Mouse (Mus musculus): Measurements from ENCODE around the gene Slc8a2. TPM values are rescaled to one million over a fixed set of nuclear protein-coding genes. Genes with fewer than 3 reads are reported as not detected.
A peak's percentile ranks its signal among the peaks of the same experiment; 100 is the strongest.

Gene Slc8a2
- polyA plus RNA-seq, 1 experiment from 2014 or later: 0.07 TPM

GRCm38 (mm10) chr7:16207076-16207475, 77.5 kb downstream of the Slc8a2 start:
- 81% methylated on average over 7 of the region's 7 CpGs for WGBS
- no peak overlapping the region for H3K9ac ChIP-seq (ENCODE audit: low read depth, low read length)
- H3K4me2 ChIP-seq: no peak overlapping the region
- ATAC-seq (replicated peaks; ENCODE audit: low FRiP score): no peak
- H3K4me1 ChIP-seq (replicated peaks; ENCODE audit: control insufficient read depth, insufficient read depth, low read length): no peaks in the 10 kb centered on the region
- DNase-seq (ENCODE audit: low spot score): no peak
- H3K36me3 ChIP-seq (ENCODE audit: control insufficient read depth, insufficient read depth, low read length): peaks cover 22% of the 10 kb centered on the region
- peak overlapping the region; percentile 19; the same call in 1 of the 2 replicates for H3K27ac ChIP-seq (ENCODE audit: low read depth, low read length)
- H3K4me3 ChIP-seq (ENCODE audit: low read depth, low read length): no peak overlapping the region
- no peaks in the 10 kb centered on the region for H3K27me3 ChIP-seq (replicated peaks; ENCODE audit: control insufficient read depth, insufficient read depth, low read length)
- H3K9me3 ChIP-seq (ENCODE audit: control insufficient read depth, low read length): no peaks in the 10 kb centered on the region

- H3K27me3 ChIP-seq (replicated peaks; ENCODE audit: control insufficient read depth, insufficient read depth, low read length): no peaks in the 10 kb centered on the region
- H3K4me2 ChIP-seq: no peak overlapping the region
- no peaks in the 10 kb centered on the region for H3K9me3 ChIP-seq (ENCODE audit: control insufficient read depth, low read length)
- H3K9ac ChIP-seq (ENCODE audit: low read depth, low read length): no peak overlapping the region
- WGBS: 80% methylated on average over 10 of the region's 10 CpGs
- H3K36me3 ChIP-seq (ENCODE audit: control insufficient read depth, insufficient read depth, low read length): peaks cover 22% of the 10 kb centered on the region
- DNase-seq (ENCODE audit: low spot score) (no peak), ATAC-seq (replicated peaks; ENCODE audit: low FRiP score) (no peak)
- H3K27ac ChIP-seq (ENCODE audit: low read depth, low read length): no peak overlapping the region
- H3K4me1 ChIP-seq (replicated peaks; ENCODE audit: control insufficient read depth, insufficient read depth, low read length): no peaks in the 10 kb centered on the region
- no peak overlapping the region for H3K4me3 ChIP-seq (ENCODE audit: low read depth, low read length)
Observed at GRCm38 (mm10) chr7:16207496-16207895, 77.9 kb downstream of the Slc8a2 start.

- Histone ChIP-seq H3K36me3 (ENCODE audit: control insufficient read depth, insufficient read depth, low read length) (peaks cover 21% of the 10 kb centered on the region; the same call in 1 of the 2 replicates), H3K9ac (ENCODE audit: low read depth, low read length) (no peak overlapping the region), H3K4me3 (ENCODE audit: low read depth, low read length) (no peak overlapping the region), H3K27ac (ENCODE audit: low read depth, low read length) (no peak overlapping the region), H3K4me1 (replicated peaks; ENCODE audit: control insufficient read depth, insufficient read depth, low read length) (no peaks in the 10 kb centered on the region), H3K9me3 (ENCODE audit: control insufficient read depth, low read length) (no peaks in the 10 kb centered on the region), H3K27me3 (replicated peaks; ENCODE audit: control insufficient read depth, insufficient read depth, low read length) (no peaks in the 10 kb centered on the region), H3K4me2 (no peak overlapping the region)
- 90% methylated on average over 21 of the region's 21 CpGs for WGBS
- no peak for ATAC-seq (replicated peaks; ENCODE audit: low FRiP score)
- no peak for DNase-seq (ENCODE audit: low spot score)
Observed at GRCm38 (mm10) chr7:16208781-16209665, 79.4 kb downstream of the Slc8a2 start.

Other genes with a start within 250 kb of the Slc8a2 start
- gene Crx, start 249.9 kb upstream of the Slc8a2 start, polyA plus RNA-seq (2014; fragmentation: Nextera tagmentation; extraction: Ambion mirVana): not detected in 2 replicates
- not detected in 2 replicates for gene Crxos, start 247.2 kb upstream of the Slc8a2 start, polyA plus RNA-seq (2014; fragmentation: Nextera tagmentation; extraction: Ambion mirVana)
- gene Selenow, start 207.4 kb upstream of the Slc8a2 start, polyA plus RNA-seq (2014; fragmentation: Nextera tagmentation; extraction: Ambion mirVana): 557 and 609 TPM in 2 replicates
- 217 and 219 TPM in 2 replicates for gene Nop53, start 183.8 kb upstream of the Slc8a2 start, polyA plus RNA-seq (2014; fragmentation: Nextera tagmentation; extraction: Ambion mirVana)
- gene Ehd2, start 162.3 kb upstream of the Slc8a2 start, polyA plus RNA-seq (2014; fragmentation: Nextera tagmentation; extraction: Ambion mirVana): 7.5 and 10.8 TPM in 2 replicates
- gene Bicra, start 81.9 kb upstream of the Slc8a2 start, polyA plus RNA-seq (2014; fragmentation: Nextera tagmentation; extraction: Ambion mirVana): 5.3 and 7.3 TPM in 2 replicates
- not detected in 2 replicates for gene Zfp541, start 68.0 kb upstream of the Slc8a2 start, polyA plus RNA-seq (2014; fragmentation: Nextera tagmentation; extraction: Ambion mirVana)
- 167 and 174 TPM in 2 replicates for gene Napa, start 31.4 kb upstream of the Slc8a2 start, polyA plus RNA-seq (2014; fragmentation: Nextera tagmentation; extraction: Ambion mirVana)
- gene Kptn, start 9.9 kb upstream of the Slc8a2 start, polyA plus RNA-seq (2014; fragmentation: Nextera tagmentation; extraction: Ambion mirVana): 20.2 and 20.7 TPM in 2 replicates
- 14.2 and 17.7 TPM in 2 replicates for gene Meis3, start 45.3 kb downstream of the Slc8a2 start, polyA plus RNA-seq (2014; fragmentation: Nextera tagmentation; extraction: Ambion mirVana)
- gene Dhx34, start 92.2 kb downstream of the Slc8a2 start, polyA plus RNA-seq (2014; fragmentation: Nextera tagmentation; extraction: Ambion mirVana): 13.8 and 14.4 TPM in 2 replicates
- gene C5ar2, start 114.3 kb downstream of the Slc8a2 start, polyA plus RNA-seq (2014; fragmentation: Nextera tagmentation; extraction: Ambion mirVana): 1.3 and 1.8 TPM in 2 replicates
- gene C5ar1, start 129.7 kb downstream of the Slc8a2 start, polyA plus RNA-seq (2014; fragmentation: Nextera tagmentation; extraction: Ambion mirVana): 2.8 and 3.4 TPM in 2 replicates
- 9.3 and 10.6 TPM in 2 replicates for gene Inafm1, start 143.8 kb downstream of the Slc8a2 start, polyA plus RNA-seq (2014; fragmentation: Nextera tagmentation; extraction: Ambion mirVana)
- gene Ccdc9, start 157.0 kb downstream of the Slc8a2 start, polyA plus RNA-seq (2014; fragmentation: Nextera tagmentation; extraction: Ambion mirVana): 21.7 and 25.3 TPM in 2 replicates
- 4.7 and 6.4 TPM in 2 replicates for gene Bbc3, start 178.6 kb downstream of the Slc8a2 start, polyA plus RNA-seq (2014; fragmentation: Nextera tagmentation; extraction: Ambion mirVana)